29 mouse cellular contexts compared by ENCODE assay signal in genomic region chr2:122132078-122132477, GRCm38 (mm10). TPM values are rescaled to one million over a fixed set of nuclear protein-coding genes. Genes with fewer than 3 reads are reported as not detected.
DNase-seq lines count a peak whose midpoint lies in the region; ATAC-seq and TF ChIP-seq lines count a peak whose summit lies in the region.
"Had no signal": no experiment of that assay in that cellular context is flagged by ENCODE, and none has a peak within 500 bp of the region (broad histone marks: within the 10 kb centered on the region; RNA-seq: fewer than 3 reads in every experiment).

No protein-coding gene starts in this region.

- 84% methylated on average over 2 of the region's 2 CpGs for WGBS in intestine, embryonic 15.5 days

- TF ChIP-seq CTCF in MEL (IDR thresholded peaks at IDR 0.05 in 2 of 3, conservative IDR thresholded peaks at IDR 0.05 in 1 of 3; ENCODE audit: control insufficient read depth in 1 of 3, insufficient read depth in 1 of 3, low read depth in 2 of 3, low read length in 3 of 3, poor library complexity in 1 of 3, severe bottlenecking in 1 of 3), result no peak

- peak; percentile 67 for DNase-seq in MEL (ENCODE audit: low read depth, low spot score)
- DNase-seq in testis, postnatal 14 days (ENCODE audit: low spot score), result no peak
- DNase-seq: adrenal gland, adult 2 months; adrenal gland, postnatal 10 days; adrenal gland, postnatal 25 days; B cell, adult 2 months; cerebellum, adult 11 months; cerebellum, adult 18-20 months; cerebellum, adult 8-10 months; cerebellum, adult 9-11 months; cerebellum, postnatal 14 days; cerebellum, postnatal 36 days; embryo, embryonic 11 days had no signal

- no peaks in the 10 kb centered on the region for H3K27me3 ChIP-seq in MEL (ENCODE audit: control insufficient read depth in 1 of 2, insufficient read depth in 2 of 2, low read length in 2 of 2)
- H3K27me3 ChIP-seq in intestine, embryonic 15.5 days (replicated peaks), result no peaks in the 10 kb centered on the region
- H3K27me3 ChIP-seq: embryonic facial prominence, embryonic 13.5 days; embryonic facial prominence, embryonic 15.5 days; forebrain, embryonic 12.5 days had no signal

- peaks cover 22 to 28% of the 10 kb centered on the region in 2 experiments for H3K4me1 ChIP-seq in MEL (ENCODE audit: control insufficient read depth in 1 of 2, insufficient read depth in 2 of 2, low read length in 2 of 2)
- no peaks in the 10 kb centered on the region for H3K4me1 ChIP-seq in intestine, embryonic 15.5 days (replicated peaks)
- H3K4me1 ChIP-seq: embryonic facial prominence, embryonic 13.5 days; embryonic facial prominence, embryonic 15.5 days; forebrain, embryonic 12.5 days had no signal

- H3K4me3 ChIP-seq in MEL (ENCODE audit: control insufficient read depth in 1 of 2, insufficient read depth in 1 of 2, low read depth in 2 of 2, low read length in 2 of 2), result no peak overlapping the region
- H3K4me3 ChIP-seq in intestine, embryonic 15.5 days (replicated peaks), result no peak overlapping the region
- H3K4me3 ChIP-seq: embryonic facial prominence, embryonic 13.5 days; embryonic facial prominence, embryonic 15.5 days; erythroblast, embryonic 14.5 days; forebrain, embryonic 10.5 days; forebrain, embryonic 12.5 days had no signal

- H3K36me3 ChIP-seq in MEL (ENCODE audit: control insufficient read depth in 1 of 2, insufficient read depth in 2 of 2, low read length in 2 of 2), result peaks cover 0 to 21% of the 10 kb centered on the region in 2 experiments; a peak in 2 of 4 replicates
- H3K36me3 ChIP-seq in intestine, embryonic 15.5 days, result no peaks in the 10 kb centered on the region
- H3K36me3 ChIP-seq: embryonic facial prominence, embryonic 13.5 days; embryonic facial prominence, embryonic 15.5 days; forebrain, embryonic 10.5 days; forebrain, embryonic 12.5 days; G1E had no signal

- TF ChIP-seq EP300 in MEL (IDR thresholded peaks at IDR 0.05; ENCODE audit: low read depth in 1 of 2, low read length in 2 of 2), result no peak

- H3K27ac ChIP-seq in MEL (ENCODE audit: control insufficient read depth, low read depth, low read length), result no peak overlapping the region
- no peak overlapping the region for H3K27ac ChIP-seq in intestine, embryonic 15.5 days
- H3K27ac ChIP-seq: embryonic facial prominence, embryonic 13.5 days; embryonic facial prominence, embryonic 15.5 days; forebrain, embryonic 10.5 days; forebrain, embryonic 12.5 days had no signal

- H3K9me3 ChIP-seq in MEL (replicated peaks; ENCODE audit: insufficient read depth, low read length), result no peaks in the 10 kb centered on the region
- H3K9me3 ChIP-seq in intestine, embryonic 15.5 days, result no peaks in the 10 kb centered on the region
- H3K9me3 ChIP-seq: embryonic facial prominence, embryonic 13.5 days; embryonic facial prominence, embryonic 15.5 days; forebrain, embryonic 10.5 days; forebrain, embryonic 12.5 days had no signal

- no peaks in the 10 kb centered on the region for H3K79me2 ChIP-seq in MEL (ENCODE audit: control insufficient read depth, insufficient read depth, low read length, poor library complexity)

- H3K4me2 ChIP-seq in intestine, embryonic 15.5 days (replicated peaks), result no peak overlapping the region
- H3K4me2 ChIP-seq: embryonic facial prominence, embryonic 13.5 days; embryonic facial prominence, embryonic 15.5 days; forebrain, embryonic 12.5 days had no signal

- ATAC-seq in granulocyte monocyte progenitor cell, adult 5-6 weeks (replicated peaks; ENCODE audit: poor library complexity, severe bottlenecking), result peak; percentile 77
- ATAC-seq in megakaryocyte progenitor cell, adult 5-6 weeks (replicated peaks; ENCODE audit: poor library complexity), result peak; percentile 54; the same call in 1 of the 2 replicates
- ATAC-seq in intestine, embryonic 15.5 days, result no peak
- ATAC-seq: CD4-positive, CD25-positive, alpha-beta regulatory T cell, adult 4 months; forebrain, embryonic 14.5 days; forebrain, embryonic 16.5 days had no signal

- no peak overlapping the region for H3K9ac ChIP-seq in MEL (ENCODE audit: control insufficient read depth, low read depth, low read length, poor library complexity, severe bottlenecking)
- no peak overlapping the region for H3K9ac ChIP-seq in intestine, embryonic 15.5 days
- H3K9ac ChIP-seq: embryonic facial prominence, embryonic 13.5 days; embryonic facial prominence, embryonic 15.5 days; forebrain, embryonic 12.5 days had no signal

- no peak for TF ChIP-seq POLR2A in MEL (IDR thresholded peaks at IDR 0.05; ENCODE audit: control insufficient read depth in 1 of 2, insufficient read depth in 1 of 2, low read depth in 1 of 2, low read length in 2 of 2, poor library complexity in 1 of 2)

- TF ChIP-seq RAD21 in MEL (IDR thresholded peaks at IDR 0.05; ENCODE audit: low read depth, low read length), result no peak

TF ChIP-seq in MEL, 35 proteins besides CTCF, POLR2A, EP300 and RAD21 (continues in another document):
- no peak for TF ChIP-seq TAL1 (IDR thresholded peaks at IDR 0.05; ENCODE audit: low read length)
- TF ChIP-seq UBTF (IDR thresholded peaks at IDR 0.05; ENCODE audit: borderline replicate concordance, insufficient read depth, low read depth, low read length), result no peak
- no peak for TF ChIP-seq MAX (IDR thresholded peaks at IDR 0.05; ENCODE audit: low read length)
- TF ChIP-seq MXI1 (IDR thresholded peaks at IDR 0.05; ENCODE audit: low read depth, low read length), result no peak
- TF ChIP-seq MAZ (IDR thresholded peaks at IDR 0.05; ENCODE audit: low read depth, low read length), result no peak
- no peak for TF ChIP-seq HCFC1 (IDR thresholded peaks at IDR 0.05; ENCODE audit: low read depth, low read length)
- TF ChIP-seq ETS1 (IDR thresholded peaks at IDR 0.05; ENCODE audit: low read depth, low read length), result no peak
- TF ChIP-seq SIN3A (IDR thresholded peaks at IDR 0.05; ENCODE audit: low read length), result no peak
- no peak for TF ChIP-seq ZNF384 (IDR thresholded peaks at IDR 0.05; ENCODE audit: low read depth, low read length)
- no peak for TF ChIP-seq E2F4 (IDR thresholded peaks at IDR 0.05; ENCODE audit: borderline replicate concordance, low read depth, low read length)
- no peak for TF ChIP-seq ZKSCAN1 (IDR thresholded peaks at IDR 0.05; ENCODE audit: low read depth, low read length)
- no peak for TF ChIP-seq RCOR1 (IDR thresholded peaks at IDR 0.05; ENCODE audit: low read depth, low read length)
- TF ChIP-seq MAFK (IDR thresholded peaks at IDR 0.05; ENCODE audit: borderline replicate concordance, low read depth, low read length), result no peak

RNA-seq across cellular contexts. Expression of gene Spg11, which starts 13.9 kb away (rescaled TPM):
- total RNA-seq in MEL (2012; rRNA removed), result 5.9 TPM in 2 replicates
- 1 to 10 TPM in 1 of 2 experiments, not detected in 1; 6.9 TPM for polyA plus RNA-seq in MEL (2012; ENCODE audit: insufficient read depth in 1 of 2, insufficient read length in 2 of 2, low read depth in 1 of 2, low replicate concordance in 2 of 2, missing spikeins in 1 of 2)
- total RNA-seq in granulocyte monocyte progenitor cell, adult 5-6 weeks (2014; fragmentation: Nextera tagmentation), result 12.2 and 13.2 TPM in 2 replicates
- total RNA-seq in granulocyte monocyte progenitor cell, adult 5-6 weeks (2017), result 10.7 and 12.5 TPM in 2 replicates
- 8.9 and 10.5 TPM in 2 replicates for total RNA-seq in megakaryocyte progenitor cell, adult 5-6 weeks (2015)
- 11.3 and 13.4 TPM in 2 replicates for total RNA-seq in megakaryocyte progenitor cell, adult 5-6 weeks (2017)
- 8.5 TPM in 2 replicates for polyA plus RNA-seq in intestine, embryonic 15.5 days (2015; fragmentation: Nextera tagmentation; extraction: Ambion mirVana)

RNA-seq across cellular contexts. Expression of gene B2m, which starts 15.4 kb away (rescaled TPM):
- 108 and 135 TPM in 2 replicates for total RNA-seq in MEL (2012; rRNA removed)
- polyA plus RNA-seq in MEL (2012; ENCODE audit: insufficient read depth in 1 of 2, insufficient read length in 2 of 2, low read depth in 1 of 2, low replicate concordance in 2 of 2, missing spikeins in 1 of 2), result 1,000 to 10,000 TPM in 1 of 2 experiments, 100 to 1,000 TPM in 1; 229 to 1,161 TPM
- 1,957 and 2,269 TPM in 2 replicates for total RNA-seq in granulocyte monocyte progenitor cell, adult 5-6 weeks (2014; fragmentation: Nextera tagmentation)
- total RNA-seq in granulocyte monocyte progenitor cell, adult 5-6 weeks (2017), result 1,824 and 1,957 TPM in 2 replicates
- 3,812 and 4,089 TPM in 2 replicates for total RNA-seq in megakaryocyte progenitor cell, adult 5-6 weeks (2015)
- 1,717 and 2,014 TPM in 2 replicates for total RNA-seq in megakaryocyte progenitor cell, adult 5-6 weeks (2017)
- polyA plus RNA-seq in intestine, embryonic 15.5 days (2015; fragmentation: Nextera tagmentation; extraction: Ambion mirVana), result 367 and 406 TPM in 2 replicates

RNA-seq across cellular contexts. Expression of gene Trim69, which starts 28.4 kb away (rescaled TPM):
- total RNA-seq in MEL (2012; rRNA removed), result not detected in 2 replicates
- polyA plus RNA-seq in MEL (2012; ENCODE audit: insufficient read depth in 1 of 2, insufficient read length in 2 of 2, low read depth in 1 of 2, low replicate concordance in 2 of 2, missing spikeins in 1 of 2), result under 1 TPM in 1 of 2 experiments, not detected in 1; 0.04 TPM
- total RNA-seq in granulocyte monocyte progenitor cell, adult 5-6 weeks (2014; fragmentation: Nextera tagmentation), result 0.56 TPM in 1 of 2 replicates, not detected in the other
- total RNA-seq in granulocyte monocyte progenitor cell, adult 5-6 weeks (2017), result not detected in 2 replicates
- 0.46 TPM in 1 of 2 replicates, not detected in the other for total RNA-seq in megakaryocyte progenitor cell, adult 5-6 weeks (2015)
- total RNA-seq in megakaryocyte progenitor cell, adult 5-6 weeks (2017), result not detected in 2 replicates
- polyA plus RNA-seq in intestine, embryonic 15.5 days (2015; fragmentation: Nextera tagmentation; extraction: Ambion mirVana), result 0.09 TPM in 1 of 2 replicates, not detected in the other
- total RNA-seq: adrenal gland, adult 2 months; adrenal gland, postnatal 10 days; adrenal gland, postnatal 25 days; adrenal gland, postnatal 4 days; G1E had no signal
- polyA plus RNA-seq: adrenal gland, adult 2 months; brain, embryonic 14.5 days; embryonic facial prominence, embryonic 11.5 days; embryonic facial prominence, embryonic 13.5 days; embryonic facial prominence, embryonic 15.5 days; erythroblast, embryonic 14.5 days; forebrain, embryonic 10.5 days; forebrain, embryonic 12.5 days; forebrain, embryonic 14.5 days; forebrain, embryonic 16.5 days; G1E had no signal

RNA-seq across cellular contexts. Expression of gene Patl2, which starts 53.9 kb away (rescaled TPM):
- total RNA-seq in MEL (2012; rRNA removed), result 0.58 and 0.72 TPM in 2 replicates
- under 1 TPM in 1 of 2 experiments, not detected in 1; 0.84 TPM for polyA plus RNA-seq in MEL (2012; ENCODE audit: insufficient read depth in 1 of 2, insufficient read length in 2 of 2, low read depth in 1 of 2, low replicate concordance in 2 of 2, missing spikeins in 1 of 2)
- total RNA-seq in granulocyte monocyte progenitor cell, adult 5-6 weeks (2014; fragmentation: Nextera tagmentation), result not detected in 2 replicates
- not detected in 2 replicates for total RNA-seq in granulocyte monocyte progenitor cell, adult 5-6 weeks (2017)
- total RNA-seq in megakaryocyte progenitor cell, adult 5-6 weeks (2015), result 0.05 TPM in 1 of 2 replicates, not detected in the other
- 0.07 TPM in 1 of 2 replicates, not detected in the other for total RNA-seq in megakaryocyte progenitor cell, adult 5-6 weeks (2017)
- not detected in 2 replicates for polyA plus RNA-seq in intestine, embryonic 15.5 days (2015; fragmentation: Nextera tagmentation; extraction: Ambion mirVana)
- total RNA-seq: adrenal gland, adult 2 months; adrenal gland, postnatal 25 days; CH12.LX had no signal
- polyA plus RNA-seq: adrenal gland, adult 2 months; brain, embryonic 14.5 days; embryonic facial prominence, embryonic 13.5 days; erythroblast, embryonic 14.5 days; forebrain, embryonic 10.5 days; forebrain, embryonic 12.5 days; forebrain, embryonic 14.5 days; forebrain, embryonic 16.5 days had no signal

RNA-seq across cellular contexts. Expression of gene Terb2, which starts 54.0 kb away (rescaled TPM):
- not detected in 2 replicates for total RNA-seq in MEL (2012; rRNA removed)
- not detected for polyA plus RNA-seq in MEL (2012; ENCODE audit: insufficient read depth in 1 of 2, insufficient read length in 2 of 2, low read depth in 1 of 2, low replicate concordance in 2 of 2, missing spikeins in 1 of 2)
- not detected in 2 replicates for total RNA-seq in granulocyte monocyte progenitor cell, adult 5-6 weeks (2014; fragmentation: Nextera tagmentation)
- total RNA-seq in granulocyte monocyte progenitor cell, adult 5-6 weeks (2017), result not detected in 2 replicates
- total RNA-seq in megakaryocyte progenitor cell, adult 5-6 weeks (2015), result not detected in 2 replicates
- not detected in 2 replicates for total RNA-seq in megakaryocyte progenitor cell, adult 5-6 weeks (2017)
- not detected in 2 replicates for polyA plus RNA-seq in intestine, embryonic 15.5 days (2015; fragmentation: Nextera tagmentation; extraction: Ambion mirVana)
- total RNA-seq: adrenal gland, adult 2 months; adrenal gland, postnatal 10 days; adrenal gland, postnatal 25 days; adrenal gland, postnatal 4 days; CH12.LX; G1E had no signal
- polyA plus RNA-seq: adrenal gland, adult 2 months; brain, embryonic 14.5 days; CD4-positive, CD25-positive, alpha-beta regulatory T cell, adult 4 months; embryonic facial prominence, embryonic 11.5 days; embryonic facial prominence, embryonic 13.5 days; embryonic facial prominence, embryonic 15.5 days; erythroblast, embryonic 14.5 days; forebrain, embryonic 10.5 days; forebrain, embryonic 12.5 days; forebrain, embryonic 14.5 days; forebrain, embryonic 16.5 days; G1E had no signal

Comparison
In these comparisons a context has a peak if more than half of its experiments do, and no peak if none do; other contexts are left out.
1. RNA of gene B2m, which starts 15.4 kb away (total RNA-seq): 1,717 to 4,089 TPM in megakaryocyte progenitor cell, adult 5-6 weeks and 1,824 to 2,269 TPM in granulocyte monocyte progenitor cell, adult 5-6 weeks; 108 to 135 TPM in MEL; every median in the first group is over 10 times any median in the second.